Mouse (Mus musculus) liver, embryonic 14.5 days (tissue): ENCODE measurements at regions not wholly inside any gene's neighbourhood (a gene's known extent, or its start where the extent isn't known, plus 50 kb on each side); places are given as distances from the start of the nearest gene placed in this dataset.

Experiments
- CTCF ChIP-seq: IDR thresholded peaks from 2 replicates; pipeline ENCODE4 v1.5.1; 2016; ENCODE audit warnings: antibody characterized with exemption, low read depth, control low read depth
- EP300 ChIP-seq: IDR thresholded peaks from 2 replicates; pipeline ENCODE4 v1.6.1; 2016; ENCODE audit warnings: antibody characterized with exemption, low read depth

DNA sequence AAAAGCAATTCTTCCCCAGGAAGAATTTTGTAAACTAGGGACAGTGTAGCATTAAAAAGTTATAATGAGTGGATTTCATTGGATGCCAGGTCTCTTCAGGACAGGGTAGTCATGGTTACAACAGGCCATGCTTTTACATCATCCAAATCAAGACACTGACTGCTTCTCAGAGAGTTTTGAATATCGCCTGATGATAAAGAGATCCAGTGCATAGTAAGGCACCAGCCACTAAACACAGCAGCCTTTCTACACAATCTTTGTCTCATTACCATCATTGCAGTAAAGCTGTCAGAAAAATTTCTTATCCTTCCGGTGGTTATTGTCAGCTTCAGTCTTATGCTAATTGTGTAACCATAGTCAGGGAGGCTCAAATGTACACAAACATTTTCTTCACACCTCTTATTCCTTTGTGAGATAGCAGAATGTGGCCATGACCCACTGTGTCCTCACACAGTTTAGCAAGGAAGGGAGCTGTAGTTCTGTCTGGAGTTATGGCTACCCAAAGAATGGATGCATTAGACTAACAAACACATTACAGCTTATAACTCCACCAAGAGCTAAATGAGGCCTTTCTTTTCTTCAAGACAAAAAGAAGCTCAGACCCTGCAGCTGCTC is 585.2 kb upstream of the Epha7 start:
- TF ChIP-seq CTCF (no peak), EP300 (no peak)
